Mouse (Mus musculus) fibroblast of lung, adult 2 months (primary cell): ENCODE data around the gene Mctp2.

Source experiments
- DNase-seq: peaks from one replicate; pipeline ENCODE4 v3.0.0-alpha.2; 2011; ENCODE audit warnings: low read depth

The Mctp2 gene

DNA sequence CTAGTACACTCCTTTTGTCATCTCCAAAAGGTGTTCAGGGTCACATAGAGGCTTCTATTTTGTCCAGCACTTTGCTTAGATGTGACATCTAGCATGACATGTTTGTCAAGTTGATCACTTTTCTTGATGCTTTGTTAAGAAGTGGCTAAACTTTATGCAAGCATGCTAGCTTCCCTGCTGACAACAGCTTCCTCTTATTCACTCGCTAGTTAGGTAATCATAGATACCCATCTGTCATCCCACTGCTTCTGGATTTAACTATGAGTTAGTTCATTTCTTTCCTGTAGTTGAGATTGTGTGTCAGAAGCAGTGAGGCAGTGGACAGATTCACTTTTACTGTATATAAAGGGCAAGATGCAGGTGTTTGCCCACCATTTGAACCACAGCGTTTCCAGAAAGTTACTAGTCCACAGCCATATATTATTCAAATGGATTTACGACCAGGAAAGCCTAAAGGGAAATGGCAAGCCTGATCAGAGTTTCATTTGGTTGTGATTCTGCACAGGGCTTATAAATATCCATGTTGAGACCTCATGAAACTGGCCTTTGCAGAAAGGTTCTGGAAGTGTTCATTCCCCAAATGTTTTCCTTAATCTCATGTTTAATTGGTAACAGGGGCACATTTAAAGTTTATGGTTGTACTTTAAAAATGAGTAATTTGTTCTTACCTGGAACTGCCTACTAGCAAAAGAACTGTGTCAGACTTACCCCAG is 216.8 kb downstream of the Mctp2 start:
- DNase-seq = no peak

GRCm38 (mm10) chr7:72080705-72081104 is 225.7 kb downstream of the Mctp2 start:
- DNase-seq = no peak

- DNase-seq = no peak
Observed at GRCm38 (mm10) chr7:72078896-72079295, 227.5 kb downstream of the Mctp2 start.

GRCm38 (mm10) chr7:72071418-72072184 is 234.8 kb downstream of the Mctp2 start:
- DNase-seq = no peak

DNA sequence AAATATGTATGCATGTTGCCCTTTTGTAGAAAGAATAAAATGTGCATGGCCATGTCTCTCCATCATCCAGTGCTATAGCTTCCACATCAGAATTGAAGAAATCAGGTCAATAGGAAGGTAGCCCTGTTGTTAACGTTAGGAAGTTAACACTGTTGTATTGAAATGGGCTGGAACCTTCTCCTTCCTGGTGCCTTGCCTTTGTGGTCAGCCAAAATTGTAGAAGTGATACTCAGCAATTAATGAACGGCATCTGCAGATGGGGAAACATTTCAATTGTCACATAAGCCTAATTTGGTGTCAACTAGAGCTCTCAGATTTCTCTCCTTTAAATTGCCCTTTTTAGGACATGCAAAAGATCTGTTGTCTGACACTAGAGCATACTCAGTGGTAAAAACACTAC is 238.0 kb downstream of the Mctp2 start:
- no peak for DNase-seq

GRCm38 (mm10) chr7:72066352-72066751 is 240.1 kb downstream of the Mctp2 start:
- DNase-seq = no peak

- DNase-seq = no peak
Observed at GRCm38 (mm10) chr7:72051759-72052158, 254.6 kb downstream of the Mctp2 start.

GRCm38 (mm10) chr7:72047588-72048585 is 258.5 kb downstream of the Mctp2 start:
- no peak for DNase-seq
